Mouse (Mus musculus) embryo, embryonic 11.5 days (tissue): Measurements from ENCODE around the gene Scgb3a1.
A peak's percentile ranks its signal among the peaks of the same experiment; 100 is the strongest.

ENCODE experiments used
- DNase-seq: peaks from one replicate; pipeline ENCODE4 v3.0.0-alpha.2; 2012; ENCODE audit warnings: low read depth, low spot score

The Scgb3a1 gene

DNA sequence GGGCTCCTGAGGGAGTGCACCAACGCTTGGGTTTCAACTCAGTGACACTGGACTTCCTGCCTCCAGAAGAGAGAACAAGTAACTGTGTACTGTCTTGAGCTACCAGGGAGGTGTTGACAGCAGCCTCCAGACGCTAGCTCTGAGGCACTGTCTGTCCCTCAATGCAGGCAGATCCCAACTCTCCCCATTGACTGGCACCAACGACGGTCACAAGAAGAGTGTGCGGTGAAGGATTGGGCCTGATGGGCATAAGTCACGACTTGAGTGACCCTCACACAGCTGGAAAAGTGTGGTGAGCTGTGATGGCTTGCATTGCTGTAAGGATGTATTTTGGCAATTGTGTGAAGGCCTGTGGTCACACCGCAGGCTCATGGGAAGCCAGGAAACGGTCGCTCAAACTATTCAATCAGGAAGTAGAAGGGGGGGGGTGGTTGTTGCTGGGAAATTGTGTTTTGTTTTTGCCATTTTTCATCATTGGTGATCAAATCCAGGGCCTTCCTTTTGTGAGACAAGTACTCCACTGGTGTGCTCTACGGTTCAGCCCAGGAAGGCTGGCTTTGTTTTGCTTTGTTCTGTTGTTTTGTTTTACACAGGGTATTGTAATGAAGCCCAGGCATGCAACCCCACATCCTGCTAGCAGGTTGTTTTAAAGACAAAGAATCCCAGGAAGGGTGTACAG, 4.5 kb upstream of the Scgb3a1 start:
- DNase-seq = no peak

DNA sequence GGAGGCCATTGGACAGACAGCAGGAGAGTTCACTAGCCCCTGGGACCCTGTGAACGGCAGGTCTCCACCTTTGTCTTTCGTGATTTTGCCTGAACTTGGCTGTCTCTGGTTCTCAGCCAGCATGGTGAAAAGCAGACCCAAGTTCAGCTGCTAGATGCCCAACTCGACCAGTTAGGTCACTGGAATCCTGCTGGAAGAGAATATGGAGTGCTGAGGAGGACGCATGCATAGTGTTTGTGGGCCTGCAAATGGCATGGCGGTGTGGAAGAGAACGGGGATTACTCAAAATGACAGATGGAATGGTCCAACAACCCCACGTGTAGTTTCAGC, 4.0 kb upstream of the Scgb3a1 start:
- DNase-seq = no peak

DNA sequence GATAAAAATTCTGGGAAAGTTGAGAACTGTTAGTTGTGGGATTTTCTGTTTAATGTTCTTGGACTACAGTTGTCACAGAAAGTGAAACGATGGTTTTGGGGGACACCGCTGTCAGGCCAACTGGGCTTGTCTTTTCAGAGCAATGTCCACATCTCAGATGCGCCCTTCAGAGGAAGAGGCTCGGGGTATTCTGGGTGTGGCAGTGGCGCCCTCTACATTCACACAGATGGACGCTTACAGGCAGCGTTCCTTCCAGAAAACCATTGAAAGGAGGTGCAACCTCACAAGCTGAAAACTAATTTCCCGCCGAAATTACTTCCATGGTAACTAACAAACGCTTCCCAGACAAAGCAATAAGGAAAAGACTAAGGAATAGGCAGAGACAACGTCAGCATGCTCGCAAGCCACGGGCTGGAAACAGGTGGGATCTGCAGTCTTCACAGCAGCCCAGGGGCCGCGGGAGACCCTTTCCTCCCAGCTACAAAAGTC, 1.1 kb upstream of the Scgb3a1 start:
- DNase-seq = no peak

DNA sequence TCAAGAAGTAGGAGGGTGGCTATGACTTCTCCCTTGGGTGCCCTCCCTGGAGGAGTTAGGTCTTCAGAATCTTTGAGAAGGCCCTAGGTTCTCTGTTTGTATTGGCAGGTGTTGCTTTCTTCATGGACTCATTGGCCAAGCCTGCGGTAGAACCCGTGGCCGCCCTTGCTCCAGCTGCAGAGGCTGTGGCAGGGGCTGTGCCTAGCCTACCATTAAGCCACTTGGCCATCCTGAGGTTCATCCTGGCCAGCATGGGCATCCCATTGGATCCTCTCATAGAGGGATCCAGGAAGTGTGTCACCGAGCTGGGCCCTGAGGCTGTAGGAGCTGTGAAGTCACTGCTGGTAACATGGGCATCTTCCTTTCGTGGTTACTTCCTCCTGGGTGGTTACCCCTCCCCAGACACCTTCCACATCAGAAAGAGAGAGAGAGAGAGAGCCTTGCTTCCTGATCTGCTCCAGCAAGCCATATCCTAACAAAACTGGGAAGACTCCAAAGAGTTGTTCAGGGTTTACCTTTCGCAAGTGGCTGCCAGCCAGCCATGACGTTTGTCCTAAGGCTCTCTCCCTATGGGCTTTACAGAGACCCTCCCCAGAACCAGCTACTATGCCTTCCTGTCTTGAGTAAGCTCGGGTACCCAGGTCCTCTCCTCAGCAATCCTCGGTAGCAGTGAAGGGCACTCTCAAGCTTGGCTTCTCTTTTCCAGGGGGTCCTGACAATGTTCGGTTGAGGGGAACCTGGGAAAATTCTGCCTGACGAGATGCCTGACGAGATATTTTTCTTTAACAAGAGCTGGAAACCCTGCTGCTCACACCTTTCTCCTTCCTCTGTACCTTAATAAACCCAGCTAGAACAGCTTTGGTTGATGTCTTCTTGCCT, 1.1 kb downstream of the Scgb3a1 start:
- DNase-seq = no peak

DNA sequence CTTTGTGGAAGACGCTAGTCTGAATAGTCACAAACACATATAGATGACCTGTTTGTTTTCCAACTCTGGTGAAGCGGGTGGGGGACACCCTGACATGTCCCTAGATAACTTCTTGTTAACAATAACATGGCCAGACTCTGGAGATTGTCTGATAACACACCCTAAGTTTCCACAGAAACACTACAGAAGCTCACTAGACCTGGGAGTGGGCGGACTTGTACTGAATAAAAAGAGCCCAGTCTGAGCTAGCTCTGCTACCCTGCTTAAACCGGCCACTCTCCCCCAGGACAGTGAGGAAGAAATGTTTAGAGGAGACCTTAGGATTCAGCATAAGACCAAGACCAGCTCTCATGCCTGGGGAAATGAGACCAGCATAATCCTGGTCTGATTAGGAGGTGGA, 2.1 kb downstream of the Scgb3a1 start:
- no peak for DNase-seq

DNA sequence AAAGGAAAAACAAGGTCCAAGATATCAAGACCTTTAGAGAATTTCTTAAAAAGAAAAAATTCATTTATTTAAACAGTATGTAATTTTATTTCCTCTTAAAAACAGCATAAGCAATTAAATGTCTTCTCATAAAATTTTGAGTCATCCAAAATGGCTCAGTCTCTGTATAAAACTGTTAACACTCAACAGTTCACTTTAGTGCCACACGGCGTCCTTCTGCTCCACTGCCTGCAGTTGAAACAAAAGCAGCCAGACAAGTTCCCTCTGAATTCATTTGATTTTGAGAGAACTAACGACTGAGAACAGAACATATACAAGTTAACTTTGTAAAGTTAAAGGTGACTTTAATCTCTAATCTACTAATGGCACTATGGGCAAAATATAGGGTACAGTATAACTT, 10.0 kb downstream of the Scgb3a1 start:
- DNase-seq = no peak

DNA sequence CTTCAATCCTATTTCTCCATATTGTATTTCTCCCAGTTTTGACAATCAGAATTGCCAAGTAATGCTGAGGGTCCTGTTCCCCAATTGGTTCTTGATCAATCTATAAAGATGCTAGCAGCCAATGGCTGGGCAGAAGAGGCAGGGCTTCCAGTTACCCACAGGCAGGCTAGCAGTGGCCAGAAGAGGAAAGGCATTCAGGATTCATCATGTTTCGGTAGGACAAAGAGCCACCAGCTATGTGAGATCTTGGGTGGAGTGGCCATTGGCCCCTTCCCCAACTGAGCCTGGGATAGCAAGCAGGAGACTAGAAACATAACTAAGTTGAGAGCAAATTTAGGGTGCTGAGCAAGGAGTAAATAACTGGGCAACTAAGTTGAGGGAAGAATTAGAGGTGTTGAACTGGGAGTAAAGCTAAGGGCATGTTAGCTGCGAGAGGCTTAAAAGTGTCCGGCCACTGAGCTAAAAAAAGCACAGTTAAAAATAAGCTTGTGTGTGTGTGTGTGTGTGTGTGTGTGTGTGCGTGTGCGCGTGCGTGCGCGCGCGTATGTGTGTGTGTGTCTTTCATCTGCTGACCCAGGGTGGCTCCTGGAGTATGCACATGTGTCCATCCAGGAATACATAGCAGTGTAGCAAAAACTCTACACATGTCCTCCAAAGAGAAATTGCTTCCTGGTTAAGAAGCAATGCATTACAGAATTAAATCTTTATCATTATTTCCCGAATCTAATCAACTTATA, 21.0 kb downstream of the Scgb3a1 start:
- DNase-seq = no peak

DNA sequence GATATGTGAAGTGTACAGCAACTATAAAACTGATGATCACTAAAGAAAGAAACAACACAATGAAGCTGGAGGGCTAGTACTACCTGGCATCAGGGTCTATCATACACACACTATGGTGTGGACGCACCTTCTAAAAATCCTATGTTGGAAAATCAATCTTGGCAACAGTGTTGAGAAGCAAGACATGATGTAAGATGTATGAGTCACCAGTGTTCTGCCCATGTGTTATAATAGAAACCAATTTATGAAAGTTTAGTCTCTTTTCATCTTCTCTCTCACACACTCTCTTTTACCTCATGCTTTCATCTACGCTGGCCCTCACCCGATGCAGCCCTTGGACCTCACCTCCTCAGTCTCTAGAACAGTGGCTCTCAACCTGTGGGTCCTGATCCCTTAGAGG, 31.6 kb downstream of the Scgb3a1 start:
- no peak for DNase-seq

DNA sequence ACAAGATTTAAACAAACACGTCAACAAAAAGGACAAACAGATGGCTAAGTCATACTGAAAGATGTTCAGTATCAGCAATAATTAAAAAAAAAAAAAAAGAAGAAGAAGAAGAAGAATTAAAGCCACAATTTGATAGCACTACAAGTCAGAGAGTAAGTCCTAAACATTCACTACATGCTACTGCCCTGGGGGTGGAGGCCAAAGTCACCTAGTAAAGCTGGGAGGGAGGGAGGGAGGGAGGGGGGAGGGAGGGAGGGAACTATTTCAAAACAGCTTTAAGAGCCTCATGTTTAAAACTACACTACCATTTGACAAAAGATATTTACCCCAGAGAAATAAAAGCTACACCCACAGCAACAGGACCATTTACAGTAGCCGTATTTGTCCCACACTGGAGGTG, 32.3 kb downstream of the Scgb3a1 start:
- no peak for DNase-seq

DNA sequence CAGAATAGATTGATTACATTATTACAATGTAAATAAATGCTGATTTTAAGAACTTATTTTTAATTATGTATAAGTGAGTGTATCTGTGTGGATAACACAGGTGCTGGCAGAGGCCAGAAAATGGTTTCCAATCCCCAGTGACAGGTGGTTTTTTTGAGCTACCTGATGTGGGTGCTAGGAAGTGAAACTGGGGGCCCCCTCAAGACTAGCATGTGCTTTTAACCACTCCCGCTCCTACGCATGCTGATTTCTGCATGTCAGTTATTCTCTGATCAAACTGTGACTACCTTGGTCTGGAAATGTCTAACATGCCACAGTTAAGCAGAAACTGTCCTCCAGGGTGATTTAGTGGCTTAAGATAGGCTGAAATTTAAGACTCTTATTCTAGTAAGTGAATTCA, 33.1 kb downstream of the Scgb3a1 start:
- no peak for DNase-seq

DNA sequence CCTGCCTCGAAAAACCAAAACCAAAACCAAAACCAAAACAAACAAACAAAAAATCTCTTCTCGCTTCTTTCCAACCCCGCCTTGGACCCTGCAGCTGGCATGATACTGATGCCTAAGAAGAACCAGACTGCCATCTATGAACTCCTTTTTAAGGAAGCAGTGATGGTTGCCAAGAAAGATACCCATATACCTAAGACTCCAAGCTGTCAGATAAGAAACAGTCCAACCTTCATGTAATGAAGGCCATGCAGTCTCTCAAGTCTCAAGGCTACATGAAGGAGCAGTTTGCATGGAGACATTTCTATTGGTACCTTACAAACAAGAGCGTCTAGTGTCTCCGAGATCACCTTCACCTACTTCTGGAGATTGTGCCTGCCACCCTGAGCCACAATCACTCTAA, 34.4 kb downstream of the Scgb3a1 start:
- DNase-seq = no peak

DNA sequence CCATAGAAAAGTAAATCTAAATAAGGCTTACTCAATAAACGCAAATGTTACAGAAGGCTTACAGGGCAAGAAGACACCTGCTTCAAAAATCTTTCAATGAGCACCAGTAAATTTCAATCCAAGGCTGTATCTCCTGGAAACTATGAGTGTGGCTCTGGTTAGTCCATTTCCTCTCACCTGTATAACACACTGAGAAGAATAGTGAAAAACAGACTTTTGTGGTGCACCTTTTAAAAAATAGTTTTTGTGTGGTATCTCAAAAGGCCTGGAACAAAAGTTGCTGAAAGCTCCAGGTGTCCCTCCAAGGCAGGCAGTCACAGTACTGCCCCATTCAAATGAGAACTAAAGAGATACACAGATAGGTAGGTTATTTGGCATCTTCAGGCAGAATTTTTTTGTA, 35.7 kb downstream of the Scgb3a1 start:
- DNase-seq = no peak

DNA sequence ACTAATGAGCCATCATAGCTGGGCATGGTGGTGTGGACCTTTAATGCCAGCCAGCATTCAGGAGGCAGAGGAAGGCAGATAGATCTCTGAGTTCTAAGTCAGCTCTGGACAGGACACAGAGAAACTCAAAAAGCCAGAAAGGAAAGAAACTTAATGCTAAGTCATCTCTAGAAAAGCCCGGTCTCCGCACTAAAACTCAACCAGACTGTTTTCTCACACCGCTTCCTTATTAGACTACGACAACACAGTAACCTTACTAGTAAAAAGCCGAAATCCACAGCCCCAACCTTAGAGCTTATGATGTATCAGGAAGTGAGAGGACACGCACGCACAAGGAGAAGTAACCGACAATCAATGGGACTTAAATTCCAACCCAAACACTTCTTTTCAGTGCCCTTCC, 38.6 kb downstream of the Scgb3a1 start:
- no peak for DNase-seq

DNA sequence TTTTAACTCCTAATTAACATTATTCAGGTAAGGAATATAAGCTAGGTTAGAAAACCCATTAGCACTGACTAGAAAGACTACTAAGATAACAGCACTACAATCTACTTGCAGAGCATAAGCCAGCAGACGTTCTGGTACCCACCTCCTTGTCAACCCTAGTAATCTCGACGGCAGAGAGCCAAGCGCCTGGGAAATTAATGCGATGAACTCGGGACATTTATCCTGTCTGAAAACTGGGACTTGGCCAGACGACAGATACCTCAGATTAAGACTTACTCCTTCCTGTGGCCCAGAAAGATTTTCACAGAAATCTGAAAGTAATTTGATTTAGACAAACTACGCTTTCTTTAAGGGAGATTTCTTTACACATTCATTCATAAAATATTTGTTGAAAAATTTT, 41.4 kb downstream of the Scgb3a1 start:
- no peak for DNase-seq

DNA sequence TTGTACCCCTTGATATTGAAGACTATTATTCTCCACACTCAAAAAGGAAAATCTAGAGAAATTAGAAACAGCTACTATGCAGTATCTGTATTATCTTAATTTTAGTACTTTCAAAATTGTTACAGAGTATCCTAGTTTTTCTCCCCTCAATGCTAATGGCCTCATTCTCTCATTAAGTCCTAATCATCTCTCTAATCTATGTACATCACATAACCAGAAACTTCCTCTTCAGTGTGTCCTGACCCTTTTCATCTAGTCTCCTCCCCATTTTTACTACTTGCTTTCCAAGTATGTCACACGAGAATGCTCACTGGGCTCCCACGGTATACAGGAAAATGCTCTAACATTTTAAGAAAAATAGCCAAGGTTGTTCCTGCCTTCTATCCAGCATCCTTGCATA, 44.4 kb downstream of the Scgb3a1 start:
- no peak for DNase-seq

DNA sequence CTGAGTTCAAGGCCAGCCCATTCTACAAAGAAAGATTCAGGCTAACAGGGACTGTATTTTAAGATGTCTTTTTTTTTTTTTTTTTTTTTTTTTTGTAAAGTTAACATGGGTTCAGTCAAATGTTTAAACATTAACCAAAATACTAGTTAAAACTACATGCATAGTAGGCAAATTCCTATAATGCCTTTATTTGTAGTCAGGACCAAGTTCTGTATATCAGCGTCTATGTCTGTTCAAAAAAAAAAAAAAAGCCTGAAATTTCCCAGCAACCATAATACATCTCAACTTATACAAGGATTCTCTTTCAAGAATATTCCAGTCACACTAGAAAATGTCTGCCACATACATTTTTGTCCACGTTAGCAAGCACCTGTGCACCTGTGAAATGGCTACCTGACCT, 47.3 kb downstream of the Scgb3a1 start:
- DNase-seq = no peak

DNA sequence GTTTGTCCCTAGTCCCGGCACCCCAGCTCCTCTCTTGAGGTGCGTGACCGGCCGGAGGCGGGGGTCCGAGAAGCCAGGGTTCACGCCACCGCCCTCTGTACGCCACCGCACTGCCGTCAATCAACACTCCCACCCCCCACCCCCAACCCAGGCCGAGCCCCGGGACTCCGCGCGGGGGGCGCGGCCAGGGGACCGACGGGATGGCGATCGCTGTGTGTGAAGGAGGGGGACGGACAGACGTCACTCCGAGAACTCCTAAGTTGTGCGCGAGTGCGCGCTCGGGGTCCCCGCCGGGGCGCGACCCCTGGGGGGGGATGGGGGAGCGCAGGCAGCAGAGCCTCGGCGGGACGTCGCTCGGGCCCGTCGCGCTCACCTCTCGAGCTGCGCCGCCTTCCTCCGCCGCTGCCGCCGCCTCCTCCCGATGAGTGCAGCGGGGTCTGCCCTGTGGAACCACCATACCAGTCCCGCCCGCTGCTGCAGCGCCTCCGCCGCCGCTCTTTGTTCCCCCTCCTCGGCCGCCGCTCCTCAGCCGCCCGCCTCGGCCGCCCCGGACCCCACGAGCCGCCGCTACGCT, 48.7 kb downstream of the Scgb3a1 start:
- peak; percentile 29 for DNase-seq

DNA sequence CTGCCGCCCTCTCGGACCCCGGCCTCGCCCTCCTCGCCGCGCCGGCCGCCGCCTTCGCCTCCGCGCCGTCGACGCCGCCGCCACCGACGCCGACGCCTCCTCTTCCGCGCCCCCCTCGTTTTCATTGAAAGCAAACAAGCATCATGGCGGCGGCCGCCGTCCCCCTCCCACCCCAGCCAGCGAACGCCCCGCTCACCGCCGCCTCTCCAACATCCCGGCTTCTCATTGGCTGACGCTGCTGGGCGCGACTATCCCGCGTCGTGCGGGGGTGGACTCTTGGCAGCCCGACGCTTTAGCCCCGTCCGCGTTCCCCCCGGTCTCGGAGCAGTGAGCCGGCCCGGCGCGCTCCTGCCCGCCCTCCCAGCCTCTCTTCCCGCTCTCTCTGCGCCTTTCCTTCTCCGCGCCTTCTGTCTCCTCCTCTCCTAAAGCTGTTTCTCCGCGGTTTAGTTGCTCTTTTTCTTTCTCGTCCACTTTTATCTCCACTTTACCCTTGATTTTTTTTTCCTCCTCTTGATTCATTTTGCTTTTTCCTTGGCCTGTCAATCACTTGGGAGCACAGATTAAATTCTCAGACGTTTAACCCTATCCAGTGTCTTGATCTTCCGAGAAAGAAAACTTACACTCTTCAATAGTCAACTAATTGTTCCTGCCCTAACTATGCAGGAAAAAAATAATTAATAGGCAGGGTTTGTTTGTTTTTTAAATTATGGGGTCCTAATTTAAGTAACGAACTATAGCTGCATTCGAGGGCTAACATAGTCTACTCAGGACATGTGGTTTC, 49.3 kb downstream of the Scgb3a1 start, which contains the start of gene Cnot6:
Gene Cnot6, minus strand, starts transcription at position 169 of the 781 bp plus-strand sequence.
- peak; percentile 97 for DNase-seq

DNA sequence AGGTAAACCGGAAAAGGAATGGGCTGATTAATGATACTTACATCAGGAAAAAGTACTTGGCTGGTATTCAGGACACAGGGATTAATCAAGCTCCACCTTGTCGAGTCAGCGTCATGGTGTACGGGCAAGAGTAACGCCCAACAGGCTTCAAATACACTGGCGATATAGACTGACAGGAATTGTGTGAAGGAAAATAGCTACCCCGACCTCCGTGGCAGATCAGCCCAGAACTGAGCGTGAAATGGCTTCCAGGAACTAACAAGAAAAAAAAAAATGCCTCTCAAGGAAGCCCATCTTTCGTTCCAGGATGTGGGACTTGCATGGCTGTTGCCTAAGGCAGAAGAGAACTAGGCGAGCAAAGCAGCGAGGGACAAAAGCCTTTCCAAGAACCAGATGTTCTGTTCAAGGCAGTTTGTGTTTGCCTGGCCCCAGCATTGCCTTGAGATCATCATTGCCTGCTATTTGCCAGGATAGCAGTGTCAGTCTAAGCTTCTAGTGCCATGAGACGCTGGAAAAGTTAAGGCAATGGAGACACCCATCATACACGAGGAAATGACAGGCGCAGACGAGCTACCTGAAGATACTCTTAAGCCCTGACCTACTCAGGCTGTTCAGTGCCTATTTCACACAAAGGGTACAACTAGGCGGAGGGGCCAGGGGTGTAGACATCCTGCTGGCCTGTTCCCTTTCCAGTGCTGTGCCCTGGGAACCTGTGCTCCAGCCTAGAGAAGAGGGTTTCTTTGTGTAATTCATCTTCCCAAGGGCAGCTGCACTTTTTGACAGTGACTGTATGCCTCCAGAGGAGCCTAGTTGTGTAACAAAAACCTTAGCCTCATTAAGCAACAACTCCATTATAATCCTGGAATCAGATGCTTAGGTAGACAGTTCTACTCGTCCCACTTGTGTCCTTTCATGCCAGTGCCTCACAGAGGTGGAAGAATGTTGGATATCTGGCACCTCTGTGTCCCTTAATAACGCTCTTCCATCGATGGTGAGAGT, 50.2 kb downstream of the Scgb3a1 start:
- peak; percentile 19 for DNase-seq
